Mouse (Mus musculus): ENCODE data around the gene Zfp346. TPM values are rescaled to one million over a fixed set of nuclear protein-coding genes. Genes with fewer than 3 reads are reported as not detected.

Zfp346 gene
- polyA plus RNA-seq, 1 experiment from 2014 or later, result 26.3 TPM

- peak; percentile 96 for ATAC-seq
- Histone ChIP-seq H3K4me2 (ENCODE audit: low read length) (peak within 1 kb of the TSS; percentile 67), H3K9ac (replicated peaks; ENCODE audit: low read depth, low read length) (peak within 1 kb of the TSS; percentile 90), H3K27me3 (replicated peaks; ENCODE audit: control insufficient read depth, insufficient read depth, low read length) (no peaks in the 10 kb centered on the region), H3K27ac (ENCODE audit: low read length) (peak within 1 kb of the TSS; percentile 85), H3K9me3 (ENCODE audit: control insufficient read depth, low read length) (no peaks in the 10 kb centered on the region), H3K36me3 (ENCODE audit: control insufficient read depth, insufficient read depth) (no peaks in the 10 kb centered on the region), H3K4me3 (replicated peaks; ENCODE audit: low read length) (peak within 1 kb of the TSS; percentile 88), H3K4me1 (replicated peaks; ENCODE audit: control insufficient read depth, insufficient read depth, low read length) (peaks cover 7% of the 10 kb centered on the region; the same call in 1 of the 2 replicates)
- WGBS, result under 1% methylated on average over 68 of the region's 81 CpGs
These were observed 5.2 kb upstream of the Zfp346 start, which contains the start of gene Uimc1 for GRCm38 (mm10) chr13:55099726-55100478. Gene Uimc1, minus strand, starts transcription at chr13:55100300.

GRCm38 (mm10) chr13:55101627-55102026 lies 3.5 kb upstream of the Zfp346 start:
- no peak for ATAC-seq
- H3K9ac ChIP-seq (replicated peaks; ENCODE audit: low read depth, low read length), result no peak overlapping the region
- H3K36me3 ChIP-seq (ENCODE audit: control insufficient read depth, insufficient read depth), result no peaks in the 10 kb centered on the region
- H3K9me3 ChIP-seq (ENCODE audit: control insufficient read depth, low read length), result no peaks in the 10 kb centered on the region
- WGBS, result 90% methylated on average over 11 of the region's 11 CpGs
- no peak overlapping the region for H3K4me2 ChIP-seq (ENCODE audit: low read length)
- peaks cover 15% of the 10 kb centered on the region for H3K4me1 ChIP-seq (replicated peaks; ENCODE audit: control insufficient read depth, insufficient read depth, low read length)
- H3K27me3 ChIP-seq (replicated peaks; ENCODE audit: control insufficient read depth, insufficient read depth, low read length), result no peaks in the 10 kb centered on the region
- H3K4me3 ChIP-seq (replicated peaks; ENCODE audit: low read length), result no peak overlapping the region
- no peak overlapping the region for H3K27ac ChIP-seq (ENCODE audit: low read length)

GRCm38 (mm10) chr13:55102366-55102765 lies 2.7 kb upstream of the Zfp346 start:
- H3K36me3 ChIP-seq (ENCODE audit: control insufficient read depth, insufficient read depth), result no peaks in the 10 kb centered on the region
- 93% methylated on average over 3 of the region's 3 CpGs for WGBS
- no peaks in the 10 kb centered on the region for H3K27me3 ChIP-seq (replicated peaks; ENCODE audit: control insufficient read depth, insufficient read depth, low read length)
- no peaks in the 10 kb centered on the region for H3K9me3 ChIP-seq (ENCODE audit: control insufficient read depth, low read length)
- H3K4me3 ChIP-seq (replicated peaks; ENCODE audit: low read length), result no peak overlapping the region
- no peak overlapping the region for H3K9ac ChIP-seq (replicated peaks; ENCODE audit: low read depth, low read length)
- ATAC-seq, result no peak
- no peak overlapping the region for H3K27ac ChIP-seq (ENCODE audit: low read length)
- peaks cover 21% of the 10 kb centered on the region for H3K4me1 ChIP-seq (replicated peaks; ENCODE audit: control insufficient read depth, insufficient read depth, low read length)
- H3K4me2 ChIP-seq (ENCODE audit: low read length), result no peak overlapping the region

GRCm38 (mm10) chr13:55103351-55103750 lies 1.8 kb upstream of the Zfp346 start:
- no peak overlapping the region for H3K27ac ChIP-seq (ENCODE audit: low read length)
- peaks cover 2% of the 10 kb centered on the region; the same call in 1 of the 2 replicates for H3K36me3 ChIP-seq (ENCODE audit: control insufficient read depth, insufficient read depth)
- H3K4me1 ChIP-seq (replicated peaks; ENCODE audit: control insufficient read depth, insufficient read depth, low read length), result peaks cover 21% of the 10 kb centered on the region
- H3K4me2 ChIP-seq (ENCODE audit: low read length), result no peak overlapping the region
- no peak overlapping the region for H3K9ac ChIP-seq (replicated peaks; ENCODE audit: low read depth, low read length)
- no peak overlapping the region for H3K4me3 ChIP-seq (replicated peaks; ENCODE audit: low read length)
- 66% methylated on average over 2 of the region's 2 CpGs for WGBS
- H3K9me3 ChIP-seq (ENCODE audit: control insufficient read depth, low read length), result no peaks in the 10 kb centered on the region
- ATAC-seq, result no peak
- no peaks in the 10 kb centered on the region for H3K27me3 ChIP-seq (replicated peaks; ENCODE audit: control insufficient read depth, insufficient read depth, low read length)

- Histone ChIP-seq H3K9me3 (ENCODE audit: control insufficient read depth, low read length) (no peaks in the 10 kb centered on the region), H3K9ac (replicated peaks; ENCODE audit: low read depth, low read length) (peak overlapping the region; percentile 94), H3K4me1 (replicated peaks; ENCODE audit: control insufficient read depth, insufficient read depth, low read length) (peaks cover 14% of the 10 kb centered on the region), H3K4me3 (replicated peaks; ENCODE audit: low read length) (peak overlapping the region; percentile 92), H3K27me3 (replicated peaks; ENCODE audit: control insufficient read depth, insufficient read depth, low read length) (no peaks in the 10 kb centered on the region), H3K36me3 (ENCODE audit: control insufficient read depth, insufficient read depth) (peaks cover 2% of the 10 kb centered on the region; the same call in 1 of the 2 replicates), H3K27ac (ENCODE audit: low read length) (no peak overlapping the region), H3K4me2 (ENCODE audit: low read length) (peak overlapping the region; percentile 84)
- no peak for ATAC-seq
- WGBS, result 18% methylated on average over 8 of the region's 8 CpGs
These were observed 1.0 kb downstream of the Zfp346 start for GRCm38 (mm10) chr13:55105953-55106691.

GRCm38 (mm10) chr13:55107116-55107515 lies 2.0 kb downstream of the Zfp346 start:
- WGBS, result 90% methylated on average over 4 of the region's 4 CpGs

GRCm38 (mm10) chr13:55107694-55108093 lies 2.6 kb downstream of the Zfp346 start:
- WGBS, result 88% methylated on average over 8 of the region's 8 CpGs
- no peak overlapping the region for H3K4me2 ChIP-seq (ENCODE audit: low read length)
- no peak for ATAC-seq
- H3K4me1 ChIP-seq (replicated peaks; ENCODE audit: control insufficient read depth, insufficient read depth, low read length), result peaks cover 14% of the 10 kb centered on the region
- H3K27ac ChIP-seq (ENCODE audit: low read length), result no peak overlapping the region
- H3K27me3 ChIP-seq (replicated peaks; ENCODE audit: control insufficient read depth, insufficient read depth, low read length), result no peaks in the 10 kb centered on the region
- H3K9me3 ChIP-seq (ENCODE audit: control insufficient read depth, low read length), result no peaks in the 10 kb centered on the region
- peaks cover 2% of the 10 kb centered on the region; the same call in 1 of the 2 replicates for H3K36me3 ChIP-seq (ENCODE audit: control insufficient read depth, insufficient read depth)
- H3K4me3 ChIP-seq (replicated peaks; ENCODE audit: low read length), result no peak overlapping the region
- no peak overlapping the region for H3K9ac ChIP-seq (replicated peaks; ENCODE audit: low read depth, low read length)

More at GRCm38 (mm10) chr13:55107116-55107515, 2.0 kb downstream of the Zfp346 start:
- Histone ChIP-seq H3K4me2 (ENCODE audit: low read length) (no peak overlapping the region), H3K36me3 (ENCODE audit: control insufficient read depth, insufficient read depth) (peaks cover 2% of the 10 kb centered on the region; the same call in 1 of the 2 replicates), H3K27ac (ENCODE audit: low read length) (no peak overlapping the region), H3K9ac (replicated peaks; ENCODE audit: low read depth, low read length) (no peak overlapping the region), H3K4me3 (replicated peaks; ENCODE audit: low read length) (no peak overlapping the region), H3K4me1 (replicated peaks; ENCODE audit: control insufficient read depth, insufficient read depth, low read length) (peaks cover 14% of the 10 kb centered on the region), H3K9me3 (ENCODE audit: control insufficient read depth, low read length) (no peaks in the 10 kb centered on the region), H3K27me3 (replicated peaks; ENCODE audit: control insufficient read depth, insufficient read depth, low read length) (no peaks in the 10 kb centered on the region)
- ATAC-seq, result no peak

- H3K27ac ChIP-seq (ENCODE audit: low read length), result no peak overlapping the region
- H3K4me2 ChIP-seq (ENCODE audit: low read length), result no peak overlapping the region
- no peak for ATAC-seq
- H3K9ac ChIP-seq (replicated peaks; ENCODE audit: low read depth, low read length), result no peak overlapping the region
- peaks cover 10% of the 10 kb centered on the region for H3K36me3 ChIP-seq (ENCODE audit: control insufficient read depth, insufficient read depth)
- H3K4me1 ChIP-seq (replicated peaks; ENCODE audit: control insufficient read depth, insufficient read depth, low read length), result no peaks in the 10 kb centered on the region
- WGBS, result 91% methylated on average over 6 of the region's 6 CpGs
- no peaks in the 10 kb centered on the region for H3K9me3 ChIP-seq (ENCODE audit: control insufficient read depth, low read length)
- no peak overlapping the region for H3K4me3 ChIP-seq (replicated peaks; ENCODE audit: low read length)
- H3K27me3 ChIP-seq (replicated peaks; ENCODE audit: control insufficient read depth, insufficient read depth, low read length), result no peaks in the 10 kb centered on the region
These were observed 9.3 kb downstream of the Zfp346 start for GRCm38 (mm10) chr13:55114375-55114774.

GRCm38 (mm10) chr13:55124903-55125302 lies 19.8 kb downstream of the Zfp346 start:
- no peaks in the 10 kb centered on the region for H3K9me3 ChIP-seq (ENCODE audit: control insufficient read depth, low read length)
- no peak overlapping the region for H3K4me3 ChIP-seq (replicated peaks; ENCODE audit: low read length)
- no peak for ATAC-seq
- 91% methylated on average over 6 of the region's 6 CpGs for WGBS
- H3K36me3 ChIP-seq (ENCODE audit: control insufficient read depth, insufficient read depth), result peaks cover 10% of the 10 kb centered on the region
- no peak overlapping the region for H3K27ac ChIP-seq (ENCODE audit: low read length)
- no peaks in the 10 kb centered on the region for H3K27me3 ChIP-seq (replicated peaks; ENCODE audit: control insufficient read depth, insufficient read depth, low read length)
- H3K4me1 ChIP-seq (replicated peaks; ENCODE audit: control insufficient read depth, insufficient read depth, low read length), result no peaks in the 10 kb centered on the region
- H3K9ac ChIP-seq (replicated peaks; ENCODE audit: low read depth, low read length), result no peak overlapping the region
- H3K4me2 ChIP-seq (ENCODE audit: low read length), result no peak overlapping the region

Measured in forebrain, embryonic 16.5 days (tissue).